Mouse (Mus musculus) hindbrain, postnatal 0 days (tissue): ENCODE measurements around the gene Elmod2. TPM values are rescaled to one million over a fixed set of nuclear protein-coding genes. Genes with fewer than 3 reads are reported as not detected.

Source experiments
- ATAC-seq: fragments of 200-750 bp; cut with Nextera tagmentation; 2 replicates; pipeline ENCODE4 v1.8.0; 2017; ENCODE audit warnings: mild to moderate bottlenecking, moderate TSS enrichment, moderate library complexity
- DNase-seq: peaks from one replicate; pipeline ENCODE4 v3.0.0-alpha.2; 2015; ENCODE audit warnings: low spot score
- H3K27ac ChIP-seq: fragments of 300-500 bp; sonication (generic); 2 replicates; pipeline ENCODE4 v1.5.1; 2014; ENCODE audit warnings: mild to moderate bottlenecking
- H3K27me3 ChIP-seq: fragments of 300-500 bp; sonication (generic); 2 replicates; pipeline ENCODE4 v1.6.1; 2014; ENCODE audit warnings: low read length, mixed read lengths; ENCODE audit not compliant: insufficient read depth
- H3K36me3 ChIP-seq: fragments of 300-500 bp; sonication (generic); 2 replicates; pipeline ENCODE4 v1.6.1; 2014; ENCODE audit warnings: low read length, mixed read lengths; ENCODE audit not compliant: insufficient read depth
- H3K4me1 ChIP-seq: fragments of 300-500 bp; sonication (generic); 2 replicates; pipeline ENCODE4 v1.6.1; 2014; ENCODE audit warnings: antibody characterized with exemption, low read length, mixed read lengths; ENCODE audit not compliant: insufficient read depth
- H3K4me2 ChIP-seq: fragments of 300-500 bp; sonication (generic); 2 replicates; pipeline ENCODE4 v1.6.1; 2014; ENCODE audit warnings: low read depth, mild to moderate bottlenecking, low read length, moderate library complexity, mixed read lengths
- H3K4me3 ChIP-seq: fragments of 300-500 bp; sonication (generic); 2 replicates; pipeline ENCODE4 v1.5.1; 2014; ENCODE audit warnings: low read length
- H3K9ac ChIP-seq: fragments of 300-500 bp; sonication (generic); replicated peaks from 2 replicates; pipeline ENCODE4 v1.6.1; 2014; ENCODE audit warnings: mild to moderate bottlenecking, low read length, moderate library complexity, mixed read lengths
- H3K9me3 ChIP-seq: fragments of 300-500 bp; sonication (generic); 2 replicates; pipeline ENCODE4 v1.6.1; 2016; ENCODE audit warnings: low read length, mixed read lengths
- CTCF ChIP-seq: IDR thresholded peaks from 2 replicates; pipeline ENCODE4 v1.5.1; 2016; ENCODE audit warnings: antibody characterized with exemption, control low read depth, low read depth
- WGBS: fragments of 180-500 bp; shearing (Covaris S2); extraction: QIAGEN DNeasy Blood & Tissue Kit; methylation state at CpG from one replicate; pipeline ENCODE4 v1.1.7; 2014; 5-methylcytosine and 5-hydroxymethylcytosine counted together
- polyA plus RNA-seq: library from polyadenylated mRNA; unstranded; fragments of >200 nt; fragmentation: Nextera tagmentation; extraction: Ambion mirVana; gene quantifications from 2 replicates; pipeline ENCODE4 v1.2.1, GENCODE M21; 2015
- total RNA-seq: library from RNA; depleted of rRNA; stranded (reverse); fragments of >200 nt; gene quantifications from 2 replicates; pipeline ENCODE4 v1.2.3, GENCODE M21; 2014

Elmod2 gene
- total and polyA plus RNA-seq, 2 experiments from 2014 or later = 10.6 to 14.4 TPM

DNA sequence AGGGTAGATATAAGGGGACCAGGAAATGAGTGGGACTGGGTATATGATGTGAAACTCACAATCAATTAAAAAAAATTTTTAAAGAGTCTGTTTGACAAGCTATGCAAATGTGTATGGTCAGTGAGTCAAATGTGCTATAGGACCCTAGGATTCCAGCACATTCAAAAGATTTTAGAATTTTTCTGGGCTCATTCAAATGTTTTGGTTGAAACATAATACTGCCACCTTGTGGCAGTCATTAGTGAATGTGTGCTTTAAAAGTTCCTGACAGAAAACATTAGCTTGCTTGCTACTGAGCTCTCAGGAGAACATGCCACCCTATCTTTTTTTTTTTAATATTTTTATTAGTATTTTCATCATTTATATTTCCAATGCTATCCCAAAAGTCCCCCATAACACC lies 10.4 kb upstream of the Elmod2 start:
- ATAC-seq (no peak), DNase-seq (peak; percentile 78)
- TF ChIP-seq CTCF = peak; percentile 53
- no peaks in the 10 kb centered on the region for H3K4me1 ChIP-seq
- no peaks in the 10 kb centered on the region for H3K27me3 ChIP-seq
- H3K36me3 ChIP-seq = no peaks in the 10 kb centered on the region
- no peak overlapping the region for H3K9ac ChIP-seq
- H3K27ac ChIP-seq = no peak overlapping the region
- H3K4me2 ChIP-seq = no peak overlapping the region
- no peaks in the 10 kb centered on the region for H3K9me3 ChIP-seq
- H3K4me3 ChIP-seq = no peak overlapping the region

DNA sequence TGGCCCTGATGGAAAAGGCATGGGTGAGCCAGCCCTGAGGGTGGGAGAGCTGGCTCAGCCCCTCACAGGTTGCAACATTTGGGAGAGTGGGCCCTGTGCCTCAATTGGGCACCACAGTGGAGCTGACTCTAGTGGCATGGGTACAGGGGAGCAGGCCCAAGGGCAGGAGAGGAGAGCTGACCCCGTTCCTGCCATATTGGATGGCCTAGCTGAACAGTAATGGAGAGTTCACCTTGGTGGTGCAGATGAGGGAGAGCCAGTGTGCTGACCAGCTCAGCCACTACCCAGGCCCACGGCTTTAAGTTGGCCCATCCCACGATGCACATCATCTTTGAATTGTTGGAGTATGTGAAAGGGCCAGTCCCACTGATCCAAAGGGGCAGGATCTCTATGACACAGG lies 9.8 kb upstream of the Elmod2 start:
- TF ChIP-seq CTCF = no peak
- H3K27ac ChIP-seq = no peak overlapping the region
- DNase-seq = no peak
- no peaks in the 10 kb centered on the region for H3K27me3 ChIP-seq
- no peaks in the 10 kb centered on the region for H3K9me3 ChIP-seq
- no peak overlapping the region for H3K4me3 ChIP-seq
- ATAC-seq = no peak
- WGBS = 84% methylated on average over 3 of the region's 3 CpGs
- H3K36me3 ChIP-seq = no peaks in the 10 kb centered on the region
- no peak overlapping the region for H3K4me2 ChIP-seq
- H3K9ac ChIP-seq = no peak overlapping the region
- H3K4me1 ChIP-seq = no peaks in the 10 kb centered on the region

- WGBS = 9% methylated on average over 7 of the region's 7 CpGs
- TF ChIP-seq CTCF = no peak
- ATAC-seq (no peak), DNase-seq (no peak)
- H3K36me3 ChIP-seq = peaks cover 1% of the 10 kb centered on the region; the same call in 1 of the 2 replicates
- H3K9me3 ChIP-seq = no peaks in the 10 kb centered on the region
- no peak overlapping the region for H3K27ac ChIP-seq
- H3K4me1 ChIP-seq = 0 out of 2 replicates have a peak, but pooled peaks cover 3% of the 10 kb centered on the region
- H3K4me2 ChIP-seq = peak overlapping the region; percentile 98
- no peak overlapping the region for H3K9ac ChIP-seq
- H3K27me3 ChIP-seq = no peaks in the 10 kb centered on the region
- H3K4me3 ChIP-seq = peak overlapping the region; percentile 86
Observed at GRCm38 (mm10) chr8:83332864-83333263, 578 bp upstream of the Elmod2 start.

DNA sequence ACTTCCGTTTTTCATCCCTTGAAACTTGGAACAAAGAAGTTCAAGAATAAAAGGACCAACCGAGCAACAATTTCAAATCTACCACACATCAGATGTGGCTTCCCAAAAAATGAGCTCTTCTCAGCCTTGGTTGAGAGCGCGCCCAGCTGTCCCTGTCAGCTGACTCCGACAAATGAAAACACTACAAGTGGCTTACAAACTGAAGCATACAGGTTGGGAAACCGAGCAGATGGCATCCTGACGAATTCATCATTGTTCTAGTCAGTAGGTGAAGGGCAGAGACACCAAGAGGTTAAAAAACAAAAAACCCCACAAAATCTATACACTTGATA lies 753 bp downstream of the Elmod2 start:
- Histone ChIP-seq H3K9ac (peak overlapping the region; percentile 70), H3K4me2 (peak overlapping the region; percentile 98), H3K36me3 (peaks cover 10% of the 10 kb centered on the region; the same call in 1 of the 2 replicates), H3K27ac (peak overlapping the region; percentile 81; the same call in 1 of the 2 replicates), H3K9me3 (no peaks in the 10 kb centered on the region), H3K4me1 (0 out of 2 replicates have a peak, but pooled peaks cover 3% of the 10 kb centered on the region), H3K4me3 (peak overlapping the region; percentile 86), H3K27me3 (no peaks in the 10 kb centered on the region)
- peak; percentile 66 for DNase-seq
- ATAC-seq = peak; percentile 19; the same call in 1 of the 2 replicates
- WGBS = 3% methylated on average over 7 of the region's 7 CpGs
- TF ChIP-seq CTCF = no peak

DNA sequence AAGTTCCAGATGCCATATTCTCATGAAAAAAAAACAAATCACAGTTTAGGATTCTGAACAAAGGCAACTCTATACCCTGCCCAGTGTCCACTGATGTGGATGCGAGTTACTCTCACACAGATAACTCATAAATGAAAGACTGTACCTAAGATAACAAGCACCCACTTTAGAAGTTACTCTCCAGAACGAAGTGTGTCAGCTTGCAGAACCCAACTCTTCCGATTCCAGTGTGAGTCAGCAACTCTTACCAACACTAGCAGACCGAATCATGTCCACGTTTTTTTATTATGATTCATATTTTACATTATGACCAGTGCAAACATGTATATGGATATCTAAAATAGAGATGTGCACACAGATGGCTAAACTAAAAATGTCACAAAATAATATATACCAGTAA lies 4.4 kb downstream of the Elmod2 start:
- 0 out of 2 replicates have a peak, but pooled peaks cover 3% of the 10 kb centered on the region for H3K4me1 ChIP-seq
- no peak for DNase-seq
- H3K4me3 ChIP-seq = no peak overlapping the region
- no peak overlapping the region for H3K27ac ChIP-seq
- no peak overlapping the region for H3K4me2 ChIP-seq
- TF ChIP-seq CTCF = no peak
- H3K36me3 ChIP-seq = peaks cover 10% of the 10 kb centered on the region; the same call in 1 of the 2 replicates
- H3K27me3 ChIP-seq = no peaks in the 10 kb centered on the region
- no peak overlapping the region for H3K9ac ChIP-seq
- no peaks in the 10 kb centered on the region for H3K9me3 ChIP-seq
- WGBS = 95% methylated on average over 5 of the region's 5 CpGs
- no peak for ATAC-seq

- Histone ChIP-seq H3K4me1 (no peaks in the 10 kb centered on the region), H3K9ac (no peak overlapping the region), H3K4me3 (no peak overlapping the region), H3K36me3 (peaks cover 32% of the 10 kb centered on the region; the same call in 1 of the 2 replicates), H3K27ac (no peak overlapping the region), H3K4me2 (no peak overlapping the region), H3K9me3 (no peaks in the 10 kb centered on the region), H3K27me3 (no peaks in the 10 kb centered on the region)
- peak; percentile 39; the same call in 1 of the 2 replicates for TF ChIP-seq CTCF
- DNase-seq (no peak), ATAC-seq (no peak)
- 84% methylated on average over 2 of the region's 2 CpGs for WGBS
Observed at GRCm38 (mm10) chr8:83323056-83323455, 9.2 kb downstream of the Elmod2 start.

DNA sequence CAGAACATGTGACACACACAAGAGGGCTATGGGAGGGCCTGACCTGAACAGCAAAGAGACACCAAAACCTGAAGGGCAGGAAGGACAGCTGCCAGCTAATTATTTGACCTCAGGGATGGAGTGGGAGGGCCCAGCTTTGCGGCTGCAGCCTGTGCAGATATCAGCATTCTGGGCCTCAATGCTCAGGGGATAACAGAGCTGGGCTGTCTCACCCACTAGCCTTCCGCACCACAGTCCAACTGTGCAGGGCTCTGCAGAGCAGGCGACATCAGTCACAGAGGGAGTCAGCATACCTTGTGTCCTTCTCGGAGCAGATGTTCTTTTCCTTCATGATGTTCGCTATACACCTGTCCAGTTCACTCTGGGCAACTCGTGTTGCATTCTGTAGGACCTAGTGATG lies 9.9 kb downstream of the Elmod2 start:
- H3K4me2 ChIP-seq = no peak overlapping the region
- TF ChIP-seq CTCF = no peak
- no peaks in the 10 kb centered on the region for H3K27me3 ChIP-seq
- DNase-seq = no peak
- H3K4me1 ChIP-seq = no peaks in the 10 kb centered on the region
- no peak overlapping the region for H3K27ac ChIP-seq
- no peaks in the 10 kb centered on the region for H3K9me3 ChIP-seq
- H3K4me3 ChIP-seq = no peak overlapping the region
- no peak overlapping the region for H3K9ac ChIP-seq
- H3K36me3 ChIP-seq = peaks cover 26% of the 10 kb centered on the region; the same call in 1 of the 2 replicates
- WGBS = 91% methylated on average over 6 of the region's 6 CpGs
- no peak for ATAC-seq
